Mouse (Mus musculus): ENCODE data around the gene Zfp248. TPM values are rescaled to one million over a fixed set of nuclear protein-coding genes. Genes with fewer than 3 reads are reported as not detected.
A peak's percentile ranks its signal among the peaks of the same experiment; 100 is the strongest.

Zfp248 gene
- polyA plus RNA-seq, 1 experiment from 2014 or later = 12.1 TPM

- H3K27me3 ChIP-seq = no peaks in the 10 kb centered on the region
- peak within 1 kb of the TSS; percentile 93 for H3K9ac ChIP-seq
- no peaks in the 10 kb centered on the region for H3K9me3 ChIP-seq
- ATAC-seq (ENCODE audit: insufficient number of reproducible peaks, insufficient read depth, low FRiP score, low TSS enrichment, low read depth) = peak; percentile 94
- WGBS = under 1% methylated on average over 67 of the region's 67 CpGs
- H3K36me3 ChIP-seq = peaks cover 30% of the 10 kb centered on the region
- H3K4me1 ChIP-seq = peaks cover 11% of the 10 kb centered on the region
- peak within 1 kb of the TSS; percentile 68 for H3K27ac ChIP-seq
- peak within 1 kb of the TSS; percentile 69 for H3K4me2 ChIP-seq
- peak within 1 kb of the TSS; percentile 87 for H3K4me3 ChIP-seq
Observed at GRCm38 (mm10) chr6:118419050-118419920, 36.0 kb downstream of the Zfp248 start, which contains the start of gene Bms1. TSS of gene Bms1 (minus strand) at chr6:118419474.

GRCm38 (mm10) chr6:118410428-118410827 lies 44.9 kb downstream of the Zfp248 start:
- Histone ChIP-seq H3K36me3 (peaks cover 82% of the 10 kb centered on the region), H3K27ac (no peak overlapping the region), H3K27me3 (no peaks in the 10 kb centered on the region), H3K4me2 (no peak overlapping the region), H3K4me1 (no peaks in the 10 kb centered on the region), H3K9ac (no peak overlapping the region), H3K9me3 (no peaks in the 10 kb centered on the region), H3K4me3 (no peak overlapping the region)
- 96% methylated on average over 1 of the region's 1 CpGs for WGBS
- no peak for ATAC-seq (ENCODE audit: insufficient number of reproducible peaks, insufficient read depth, low FRiP score, low TSS enrichment, low read depth)

DNA sequence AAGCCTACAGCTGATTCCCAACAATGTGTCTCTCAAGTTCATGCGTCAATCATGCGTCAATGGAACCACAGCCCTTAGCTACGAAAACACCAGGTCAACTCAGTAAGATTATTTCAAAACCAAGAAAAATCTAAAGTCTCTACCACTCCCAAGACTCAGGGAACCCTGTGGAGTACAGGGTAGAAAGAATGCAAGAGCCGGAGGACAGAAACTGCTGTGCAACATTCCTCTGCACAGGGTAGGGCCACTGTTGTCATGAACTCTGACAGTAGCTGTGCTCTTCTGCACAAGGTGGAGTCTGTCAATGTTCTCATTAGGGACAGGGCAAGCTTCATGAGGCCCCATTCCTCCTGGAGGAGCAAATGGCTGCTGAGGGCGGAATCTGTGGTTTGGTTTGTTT lies 46.8 kb downstream of the Zfp248 start:
- Histone ChIP-seq H3K4me3 (no peak overlapping the region), H3K36me3 (peaks cover 84% of the 10 kb centered on the region), H3K4me1 (no peaks in the 10 kb centered on the region), H3K9ac (no peak overlapping the region), H3K4me2 (no peak overlapping the region), H3K27ac (no peak overlapping the region), H3K9me3 (no peaks in the 10 kb centered on the region), H3K27me3 (no peaks in the 10 kb centered on the region)
- WGBS = 97% methylated on average over 5 of the region's 5 CpGs
- ATAC-seq (ENCODE audit: insufficient number of reproducible peaks, insufficient read depth, low FRiP score, low TSS enrichment, low read depth) = no peak

DNA sequence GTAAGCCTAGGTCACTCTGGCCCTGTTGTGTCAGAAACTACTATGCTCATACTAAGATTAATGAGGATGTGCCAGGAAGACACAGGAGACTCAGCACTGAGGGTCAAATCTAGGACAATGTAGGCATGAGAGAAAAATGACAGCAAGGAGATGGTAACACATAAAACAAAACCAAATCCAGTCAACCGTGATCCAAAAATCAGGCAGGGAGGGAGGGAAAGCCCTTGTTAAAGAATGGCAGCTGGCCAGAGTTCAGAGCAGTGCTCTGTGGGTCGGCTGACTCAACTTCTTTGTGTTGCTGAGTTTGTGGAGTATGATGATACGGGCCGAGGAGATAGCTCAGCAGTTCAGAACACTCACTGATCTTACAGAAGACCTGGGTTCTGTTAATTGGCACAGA lies 48.9 kb downstream of the Zfp248 start:
- Histone ChIP-seq H3K27ac (no peak overlapping the region), H3K27me3 (no peaks in the 10 kb centered on the region), H3K4me1 (no peaks in the 10 kb centered on the region), H3K4me3 (no peak overlapping the region), H3K4me2 (no peak overlapping the region), H3K9me3 (no peaks in the 10 kb centered on the region), H3K36me3 (peaks cover 82% of the 10 kb centered on the region), H3K9ac (no peak overlapping the region)
- 91% methylated on average over 4 of the region's 4 CpGs for WGBS
- ATAC-seq (ENCODE audit: insufficient number of reproducible peaks, insufficient read depth, low FRiP score, low TSS enrichment, low read depth) = no peak

DNA sequence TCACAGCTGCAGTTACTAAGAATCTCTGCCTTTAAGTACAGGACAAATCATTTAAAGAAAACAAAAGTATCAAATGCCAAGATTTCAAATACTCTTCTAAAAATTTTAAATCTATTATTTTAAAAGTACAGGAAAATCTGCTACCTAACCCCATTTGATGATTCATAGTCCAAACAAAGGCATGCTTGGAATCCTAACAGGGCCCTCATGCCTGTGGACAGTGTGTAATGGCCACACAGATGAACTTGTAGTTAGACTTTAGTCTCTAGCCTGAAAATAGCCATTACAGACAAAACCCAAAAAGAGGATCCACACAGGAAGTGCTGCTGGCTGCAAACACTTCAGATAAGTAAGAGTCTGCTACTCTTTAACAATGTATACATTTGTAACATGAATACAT lies 64.6 kb downstream of the Zfp248 start:
- Histone ChIP-seq H3K4me1 (no peaks in the 10 kb centered on the region), H3K4me2 (no peak overlapping the region), H3K27ac (no peak overlapping the region), H3K27me3 (no peaks in the 10 kb centered on the region), H3K9me3 (no peaks in the 10 kb centered on the region), H3K36me3 (peaks cover 77% of the 10 kb centered on the region), H3K9ac (no peak overlapping the region), H3K4me3 (no peak overlapping the region)
- ATAC-seq (ENCODE audit: insufficient number of reproducible peaks, insufficient read depth, low FRiP score, low TSS enrichment, low read depth) = no peak

- 92% methylated on average over 3 of the region's 3 CpGs for WGBS
- Histone ChIP-seq H3K27ac (no peak overlapping the region), H3K36me3 (peaks cover 63% of the 10 kb centered on the region), H3K9ac (no peak overlapping the region), H3K27me3 (no peaks in the 10 kb centered on the region), H3K9me3 (no peaks in the 10 kb centered on the region), H3K4me2 (no peak overlapping the region), H3K4me1 (no peaks in the 10 kb centered on the region), H3K4me3 (no peak overlapping the region)
- no peak for ATAC-seq (ENCODE audit: insufficient number of reproducible peaks, insufficient read depth, low FRiP score, low TSS enrichment, low read depth)
Observed at GRCm38 (mm10) chr6:118385962-118386361, 69.4 kb downstream of the Zfp248 start.

GRCm38 (mm10) chr6:118381234-118381633 lies 74.1 kb downstream of the Zfp248 start:
- WGBS = 80% methylated on average over 4 of the region's 4 CpGs
- H3K9ac ChIP-seq = no peak overlapping the region
- ATAC-seq (ENCODE audit: insufficient number of reproducible peaks, insufficient read depth, low FRiP score, low TSS enrichment, low read depth) = no peak
- H3K36me3 ChIP-seq = peaks cover 34% of the 10 kb centered on the region
- H3K4me2 ChIP-seq = no peak overlapping the region
- no peak overlapping the region for H3K27ac ChIP-seq
- H3K4me3 ChIP-seq = no peak overlapping the region
- peaks cover 19% of the 10 kb centered on the region for H3K4me1 ChIP-seq
- peaks cover 12% of the 10 kb centered on the region for H3K27me3 ChIP-seq
- H3K9me3 ChIP-seq = no peaks in the 10 kb centered on the region

DNA sequence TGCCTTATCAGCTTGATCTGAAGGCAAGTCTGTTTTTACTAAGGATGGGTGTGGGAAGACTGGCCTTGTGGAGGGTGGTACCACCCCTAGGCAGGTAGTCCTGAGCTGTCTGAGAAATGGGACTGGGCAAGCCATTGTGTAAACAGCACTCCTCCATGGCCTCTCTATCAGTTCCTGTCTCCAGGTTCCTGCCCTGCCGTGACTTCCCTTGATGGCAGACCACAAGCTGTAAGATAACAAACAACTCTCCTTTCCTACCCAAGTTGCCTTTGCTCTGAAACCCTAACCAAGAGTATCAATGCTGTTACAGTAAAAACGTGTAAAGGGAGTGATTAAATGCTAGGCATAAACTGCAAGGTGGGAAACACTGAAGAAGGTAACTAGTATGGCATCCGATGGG lies 74.7 kb downstream of the Zfp248 start:
- Histone ChIP-seq H3K9ac (no peak overlapping the region), H3K27ac (no peak overlapping the region), H3K4me2 (no peak overlapping the region), H3K27me3 (peaks cover 16% of the 10 kb centered on the region), H3K9me3 (no peaks in the 10 kb centered on the region), H3K4me3 (no peak overlapping the region), H3K36me3 (peaks cover 34% of the 10 kb centered on the region), H3K4me1 (peaks cover 23% of the 10 kb centered on the region)
- no peak for ATAC-seq (ENCODE audit: insufficient number of reproducible peaks, insufficient read depth, low FRiP score, low TSS enrichment, low read depth)
- 59% methylated on average over 3 of the region's 3 CpGs for WGBS

DNA sequence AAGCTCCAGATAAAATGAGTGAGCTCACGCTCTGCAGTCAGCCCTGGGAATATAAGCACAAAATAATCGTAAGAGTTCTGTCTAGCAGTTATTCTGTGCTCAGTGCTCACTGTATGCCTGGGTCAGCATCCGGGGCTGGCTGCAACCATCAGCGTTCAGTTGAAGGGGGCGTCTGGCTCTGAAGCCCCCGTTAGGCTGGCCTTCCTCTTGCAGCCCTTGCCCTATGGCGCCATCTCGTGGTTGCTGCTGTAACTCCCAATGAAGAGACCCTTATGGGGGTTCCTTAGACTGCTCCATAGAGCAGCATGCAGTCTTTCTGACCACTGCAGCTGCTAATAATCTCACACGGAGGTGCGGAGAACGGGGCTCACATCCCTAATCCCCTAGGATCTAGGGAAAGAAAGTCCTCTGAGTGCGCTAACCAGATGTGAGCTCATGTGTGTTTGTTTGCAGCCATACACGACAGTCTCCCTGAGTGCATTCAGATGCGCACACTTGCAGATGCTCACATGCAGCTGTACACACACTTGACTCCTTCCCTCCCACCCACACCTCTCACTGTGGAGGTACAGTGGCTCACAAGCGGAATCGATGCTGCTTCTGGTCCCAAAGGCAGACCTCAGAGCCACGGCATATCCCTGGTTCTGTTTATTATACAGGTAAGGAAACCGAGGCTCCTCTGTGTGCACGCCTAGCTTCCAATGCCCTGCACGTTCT lies 75.7 kb downstream of the Zfp248 start:
- no peak overlapping the region for H3K4me3 ChIP-seq
- H3K4me2 ChIP-seq = peak overlapping the region; percentile 36
- peak; percentile 53; the same call in 1 of the 2 replicates for ATAC-seq (ENCODE audit: insufficient number of reproducible peaks, insufficient read depth, low FRiP score, low TSS enrichment, low read depth)
- WGBS = 32% methylated on average over 20 of the region's 20 CpGs
- H3K9ac ChIP-seq = no peak overlapping the region
- no peak overlapping the region for H3K27ac ChIP-seq
- H3K4me1 ChIP-seq = peaks cover 23% of the 10 kb centered on the region
- peaks cover 27% of the 10 kb centered on the region for H3K36me3 ChIP-seq
- peaks cover 23% of the 10 kb centered on the region for H3K27me3 ChIP-seq
- H3K9me3 ChIP-seq = no peaks in the 10 kb centered on the region

GRCm38 (mm10) chr6:118377611-118378010 lies 77.7 kb downstream of the Zfp248 start:
- no peak overlapping the region for H3K4me3 ChIP-seq
- no peak for ATAC-seq (ENCODE audit: insufficient number of reproducible peaks, insufficient read depth, low FRiP score, low TSS enrichment, low read depth)
- no peak overlapping the region for H3K4me2 ChIP-seq
- no peak overlapping the region for H3K27ac ChIP-seq
- peaks cover 23% of the 10 kb centered on the region for H3K4me1 ChIP-seq
- no peaks in the 10 kb centered on the region for H3K9me3 ChIP-seq
- no peak overlapping the region for H3K9ac ChIP-seq
- peaks cover 8% of the 10 kb centered on the region; the same call in 1 of the 2 replicates for H3K36me3 ChIP-seq
- 54% methylated on average over 8 of the region's 10 CpGs for WGBS
- H3K27me3 ChIP-seq = peaks cover 41% of the 10 kb centered on the region

Measured in embryonic facial prominence, embryonic 13.5 days (tissue).